Comparison of ENCODE assay signal across 11 mouse cellular contexts in the genomic region with DNA sequence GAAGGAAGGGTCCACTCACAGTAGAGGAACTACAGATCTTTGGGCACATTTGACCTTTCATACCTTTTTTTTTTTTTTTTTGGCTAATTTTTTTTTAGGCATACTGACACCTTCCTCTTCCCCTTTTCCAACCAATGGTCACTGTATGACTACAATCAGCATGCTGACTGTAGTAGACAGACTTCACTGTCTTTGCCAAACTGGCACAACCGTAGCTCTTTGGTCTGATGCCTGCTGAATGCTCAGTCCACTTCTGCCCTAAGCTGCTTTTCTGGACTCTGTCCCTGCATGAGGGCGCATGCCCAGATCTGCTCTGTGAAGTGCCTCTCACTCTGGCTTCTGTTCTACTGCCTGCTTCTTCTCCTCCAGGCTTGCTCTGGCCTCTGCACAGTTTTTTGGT. TPM values are rescaled to one million over a fixed set of nuclear protein-coding genes. Genes with fewer than 3 reads are reported as not detected.
DNase-seq lines count a peak whose midpoint lies in the region; ATAC-seq lines count a peak whose summit lies in the region.
"Had no signal": no experiment of that assay in that cellular context is flagged by ENCODE, and none has a peak within 500 bp of the region (broad histone marks: within the 10 kb centered on the region; RNA-seq: fewer than 3 reads in every experiment).

No protein-coding gene starts in this region.

- peak; percentile 63 for DNase-seq in gastrocnemius, postnatal 10 days
- DNase-seq in gastrocnemius, adult 8-10 months (ENCODE audit: low spot score in 2 of 2), result no peak
- DNase-seq in right cerebral cortex, adult 18-20 months, result peak; percentile 34
- DNase-seq in right cerebral cortex, postnatal 25 days, result no peak
- peak; percentile 80 to 84 for DNase-seq in cerebellum, postnatal 36 days
- no peak for DNase-seq in left cerebral cortex, adult 9 months (ENCODE audit: low spot score in 2 of 2)
- DNase-seq in thymus, postnatal 4 days, result no peak
- DNase-seq: liver; thymus, postnatal 14 days had no signal

- peak; percentile 63 for ATAC-seq in megakaryocyte, adult 5-6 weeks (ENCODE audit: poor library complexity, severe bottlenecking)
- ATAC-seq: activated CD4-positive, CD25-positive, alpha-beta regulatory T cell, adult 4 months had no signal

RNA-seq across cellular contexts. Expression of a gene that starts 6.9 kb away (rescaled TPM):
- total RNA-seq in gastrocnemius, postnatal 10 days (2021), result 10 to 100 TPM; 52.9 to 60.3 TPM
- 10 to 100 TPM; 60.8 to 78.9 (median 75.8) TPM for total RNA-seq in gastrocnemius, adult 8-10 months (2022)
- 11.5 and 11.6 TPM in 2 replicates for total RNA-seq in megakaryocyte, adult 5-6 weeks (2015)
- 5.8 and 7.1 TPM in 2 replicates for total RNA-seq in megakaryocyte, adult 5-6 weeks (2017)

Comparison
In these comparisons a context has a peak if more than half of its experiments do, and no peak if none do; other contexts are left out.
1. DNase-seq: peak in gastrocnemius, postnatal 10 days (single experiment), right cerebral cortex, adult 18-20 months (single experiment) and cerebellum, postnatal 36 days (2 of 2); none in gastrocnemius, adult 8-10 months (0 of 2), right cerebral cortex, postnatal 25 days (single experiment), left cerebral cortex, adult 9 months (0 of 2) and thymus, postnatal 4 days (single experiment).
2. RNA of a gene that starts 6.9 kb away (total RNA-seq): 60.8 to 78.9 TPM in gastrocnemius, adult 8-10 months and 52.9 to 60.3 TPM in gastrocnemius, postnatal 10 days; 5.8 to 11.6 TPM in megakaryocyte, adult 5-6 weeks; every median in the first group is over 4 times any median in the second.